Mouse (Mus musculus): ENCODE data around the gene Hdac9.

DNA sequence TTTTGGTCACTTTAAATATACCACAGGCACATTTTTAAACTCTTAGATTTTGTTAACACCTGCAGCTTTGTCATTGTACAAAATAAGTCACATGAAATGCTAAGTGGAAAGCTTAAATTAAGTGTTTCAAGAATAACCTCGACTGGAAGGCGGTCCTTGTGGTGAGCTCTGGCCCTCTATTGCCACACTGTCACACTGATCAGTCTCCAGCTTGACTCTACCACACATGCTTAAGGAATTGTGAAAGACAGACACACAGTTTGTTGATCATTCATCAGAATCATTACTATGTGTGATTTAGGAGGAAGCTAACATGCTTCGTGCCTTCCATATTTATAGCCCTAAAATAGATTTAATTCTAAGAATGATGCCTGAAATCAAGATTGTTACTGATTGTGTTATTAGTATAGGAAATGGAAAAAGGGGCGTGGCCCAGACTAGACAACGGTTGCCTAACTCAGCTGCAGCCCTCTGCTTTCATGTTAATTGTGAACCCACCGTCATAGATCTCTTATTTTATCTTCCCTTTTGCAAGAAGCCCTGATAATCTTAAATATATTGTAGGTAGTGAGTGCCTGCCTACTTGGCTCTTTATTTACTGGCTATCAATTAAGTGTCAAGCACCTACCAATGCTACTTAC is 32.3 kb upstream of the Hdac9 start:
- TF ChIP-seq CTCF (IDR thresholded peaks at IDR 0.05; ENCODE audit: low read depth) (no peak), EP300 (optimal IDR thresholded peaks at IDR 0.05) (no peak)

All from stomach, postnatal 0 days (tissue).